Mouse (Mus musculus): Measurements from ENCODE around the gene Gm49396.

Gm49396 gene

GRCm38 (mm10) chr7:30563117-30563905, at the start of gene Gm49396, which contains the start of the genes U2af1l4 and Psenen:
TSS of gene Gm49396 (plus strand) at chr7:30563344.
TSS of gene U2af1l4 (plus strand) at chr7:30563301.
TSS of gene Psenen (minus strand) at chr7:30563627.
- under 1% methylated on average over 45 of the region's 45 CpGs for WGBS

GRCm38 (mm10) chr7:30515003-30515760, 48.0 kb upstream of the Gm49396 start:
- WGBS = 80% methylated on average over 24 of the region's 24 CpGs

GRCm38 (mm10) chr7:30518325-30518724, 44.8 kb upstream of the Gm49396 start:
- WGBS = 50% methylated on average over 8 of the region's 8 CpGs

- 73% methylated on average over 4 of the region's 4 CpGs for WGBS
Measured at GRCm38 (mm10) chr7:30520396-30520795, 42.7 kb upstream of the Gm49396 start.

- WGBS = 61% methylated on average over 5 of the region's 5 CpGs
Measured at GRCm38 (mm10) chr7:30520856-30521255, 42.3 kb upstream of the Gm49396 start.

- WGBS = 85% methylated on average over 10 of the region's 10 CpGs
Measured at GRCm38 (mm10) chr7:30522871-30523270, 40.3 kb upstream of the Gm49396 start.

- WGBS = 81% methylated on average over 6 of the region's 6 CpGs
Measured at GRCm38 (mm10) chr7:30524487-30524886, 38.7 kb upstream of the Gm49396 start.

- WGBS = 48% methylated on average over 10 of the region's 10 CpGs
Measured at GRCm38 (mm10) chr7:30525954-30526353, 37.2 kb upstream of the Gm49396 start.

GRCm38 (mm10) chr7:30526399-30526798, 36.7 kb upstream of the Gm49396 start:
- WGBS = 48% methylated on average over 17 of the region's 17 CpGs

GRCm38 (mm10) chr7:30526981-30527380, 36.2 kb upstream of the Gm49396 start:
- WGBS = 66% methylated on average over 14 of the region's 14 CpGs

GRCm38 (mm10) chr7:30531291-30531815, 31.8 kb upstream of the Gm49396 start:
- WGBS = 44% methylated on average over 9 of the region's 9 CpGs

- WGBS = 21% methylated on average over 8 of the region's 8 CpGs
Measured at GRCm38 (mm10) chr7:30532931-30533330, 30.2 kb upstream of the Gm49396 start.

- 5% methylated on average over 26 of the region's 26 CpGs for WGBS
Measured at GRCm38 (mm10) chr7:30533941-30534632, 29.1 kb upstream of the Gm49396 start.

- WGBS = under 1% methylated on average over 82 of the region's 84 CpGs
Measured at GRCm38 (mm10) chr7:30534633-30535577, 28.2 kb upstream of the Gm49396 start, which contains the start of gene Arhgap33. TSS of gene Arhgap33 (minus strand) at chr7:30535060.

GRCm38 (mm10) chr7:30540572-30540971, 22.6 kb upstream of the Gm49396 start:
- 92% methylated on average over 7 of the region's 7 CpGs for WGBS

GRCm38 (mm10) chr7:30544327-30544726, 18.8 kb upstream of the Gm49396 start:
- WGBS = 96% methylated on average over 2 of the region's 2 CpGs

GRCm38 (mm10) chr7:30549880-30550279, 13.3 kb upstream of the Gm49396 start:
- 84% methylated on average over 2 of the region's 2 CpGs for WGBS

- 95% methylated on average over 1 of the region's 1 CpGs for WGBS
Measured at GRCm38 (mm10) chr7:30550603-30551002, 12.5 kb upstream of the Gm49396 start.

- WGBS = 2% methylated on average over 10 of the region's 10 CpGs
Measured at GRCm38 (mm10) chr7:30551445-30552101, 11.6 kb upstream of the Gm49396 start.

Data from cerebral cortex, adult 2 months (tissue).